Mouse (Mus musculus) liver, embryonic 15.5 days (tissue): ENCODE measurements at regions not wholly inside any gene's neighbourhood (a gene's known extent, or its start where the extent isn't known, plus 50 kb on each side); places are given as distances from the start of the nearest gene placed in this dataset.

ENCODE experiments used
- ATAC-seq: fragments of 200-750 bp; cut with Nextera tagmentation; 2 replicates; pipeline ENCODE4 v1.8.0; 2017; ENCODE audit warnings: moderate number of reproducible peaks, mild to moderate bottlenecking, moderate library complexity; ENCODE audit not compliant: insufficient read depth
- H3K27ac ChIP-seq: fragments of 300-500 bp; sonication (generic); replicated peaks from 2 replicates; pipeline ENCODE4 v1.5.1; 2015; ENCODE audit warnings: mild to moderate bottlenecking, inconsistent platforms
- H3K27me3 ChIP-seq: fragments of 300-500 bp; sonication (generic); 2 replicates; pipeline ENCODE4 v1.6.1; 2015; ENCODE audit warnings: mild to moderate bottlenecking, inconsistent platforms
- H3K36me3 ChIP-seq: fragments of 300-500 bp; sonication (generic); replicated peaks from 2 replicates; pipeline ENCODE4 v1.6.1; 2015; ENCODE audit warnings: moderate library complexity, mild to moderate bottlenecking, inconsistent platforms
- H3K4me1 ChIP-seq: fragments of 300-500 bp; sonication (generic); replicated peaks from 2 replicates; pipeline ENCODE4 v1.6.1; 2015; ENCODE audit warnings: inconsistent platforms
- H3K4me2 ChIP-seq: fragments of 300-500 bp; sonication (generic); 2 replicates; pipeline ENCODE4 v1.6.1; 2015; ENCODE audit warnings: moderate library complexity, mild to moderate bottlenecking, inconsistent platforms
- H3K4me3 ChIP-seq: fragments of 300-500 bp; sonication (generic); replicated peaks from 2 replicates; pipeline ENCODE4 v1.5.1; 2015; ENCODE audit warnings: mild to moderate bottlenecking, inconsistent platforms
- H3K9ac ChIP-seq: fragments of 300-500 bp; sonication (generic); 2 replicates; pipeline ENCODE4 v1.6.1; 2015; ENCODE audit warnings: moderate library complexity, mild to moderate bottlenecking, inconsistent platforms
- H3K9me3 ChIP-seq: fragments of 300-500 bp; sonication (generic); replicated peaks from 2 replicates; pipeline ENCODE4 v1.6.1; 2016; ENCODE audit warnings: inconsistent platforms
- WGBS: fragments of 180-500 bp; shearing (Covaris S2); methylation state at CpG from one replicate; pipeline ENCODE4 v1.1.7; 2015; ENCODE audit warnings: mixed read lengths; ENCODE audit not compliant: insufficient replicate concordance; 5-methylcytosine and 5-hydroxymethylcytosine counted together

DNA sequence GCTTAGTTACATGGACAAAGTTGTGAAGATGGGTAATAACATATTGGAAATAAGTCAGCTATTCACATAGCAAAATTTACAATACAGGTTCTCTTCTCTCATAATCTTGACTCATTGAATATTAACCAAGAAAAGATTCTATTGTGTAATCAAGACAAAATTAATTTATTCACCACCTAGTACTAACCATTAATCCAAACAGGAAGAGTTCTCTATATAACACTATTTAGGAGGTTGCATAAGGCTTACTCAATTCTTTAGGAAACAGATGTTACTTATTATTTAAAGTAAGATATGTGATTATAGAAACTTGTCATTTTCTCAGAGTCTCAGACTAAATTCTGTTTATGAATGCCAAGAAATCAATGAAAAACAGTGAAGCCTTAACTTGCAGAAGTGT, 600.4 kb upstream of the Tusc1 start:
- H3K27me3 ChIP-seq = no peaks in the 10 kb centered on the region
- H3K36me3 ChIP-seq = no peaks in the 10 kb centered on the region
- no peak overlapping the region for H3K4me2 ChIP-seq
- H3K9ac ChIP-seq = no peak overlapping the region
- H3K4me1 ChIP-seq = no peaks in the 10 kb centered on the region
- no peak overlapping the region for H3K4me3 ChIP-seq
- H3K27ac ChIP-seq = no peak overlapping the region
- no peak for ATAC-seq
- no peaks in the 10 kb centered on the region for H3K9me3 ChIP-seq

DNA sequence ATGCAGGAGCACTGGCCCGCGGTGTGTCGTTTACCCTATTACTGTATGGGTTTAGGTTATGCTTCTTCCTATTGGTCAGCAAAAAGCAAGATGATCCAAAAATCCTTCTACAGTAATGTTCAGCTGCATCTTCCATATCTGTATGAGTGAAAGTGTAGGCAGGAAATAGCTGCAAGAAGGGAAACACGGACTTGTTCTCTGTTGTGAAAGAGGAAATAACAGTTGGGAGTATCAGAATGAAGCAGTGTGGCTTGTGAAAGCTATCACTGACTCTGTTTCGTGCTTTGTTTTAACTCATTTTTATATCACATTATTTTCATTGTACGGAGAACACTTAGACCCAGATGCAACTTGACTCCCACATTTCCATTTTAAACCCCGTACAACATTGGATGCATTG, 591.8 kb upstream of the Tusc1 start:
- Histone ChIP-seq H3K4me2 (no peak overlapping the region), H3K4me3 (no peak overlapping the region), H3K36me3 (no peaks in the 10 kb centered on the region), H3K9ac (no peak overlapping the region), H3K4me1 (no peaks in the 10 kb centered on the region), H3K27me3 (no peaks in the 10 kb centered on the region), H3K27ac (no peak overlapping the region), H3K9me3 (no peaks in the 10 kb centered on the region)
- no peak for ATAC-seq
- 66% methylated on average over 7 of the region's 7 CpGs for WGBS

DNA sequence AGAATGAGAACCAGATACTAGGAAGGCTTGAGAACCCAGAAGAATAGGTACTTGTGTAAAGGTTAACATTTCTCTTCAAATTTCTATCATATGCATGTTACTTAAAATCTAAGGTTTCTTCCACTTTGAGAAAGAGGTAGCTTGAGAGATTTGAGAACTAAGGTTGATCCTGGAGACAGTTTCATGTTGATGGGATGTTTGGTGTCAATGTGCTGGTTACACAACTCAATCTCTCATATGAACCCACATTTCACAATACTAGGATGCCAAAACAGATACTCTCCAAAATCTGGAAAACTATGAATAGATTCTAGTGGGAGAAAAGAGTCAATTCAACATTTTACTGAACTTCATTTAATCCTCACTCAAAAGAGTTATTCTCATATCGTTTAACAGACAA, 589.1 kb upstream of the Tusc1 start:
- 46% methylated on average over 1 of the region's 1 CpGs for WGBS
- Histone ChIP-seq H3K36me3 (no peaks in the 10 kb centered on the region), H3K4me2 (no peak overlapping the region), H3K9me3 (no peaks in the 10 kb centered on the region), H3K9ac (no peak overlapping the region), H3K4me3 (no peak overlapping the region), H3K27ac (no peak overlapping the region), H3K4me1 (no peaks in the 10 kb centered on the region), H3K27me3 (no peaks in the 10 kb centered on the region)
- no peak for ATAC-seq

DNA sequence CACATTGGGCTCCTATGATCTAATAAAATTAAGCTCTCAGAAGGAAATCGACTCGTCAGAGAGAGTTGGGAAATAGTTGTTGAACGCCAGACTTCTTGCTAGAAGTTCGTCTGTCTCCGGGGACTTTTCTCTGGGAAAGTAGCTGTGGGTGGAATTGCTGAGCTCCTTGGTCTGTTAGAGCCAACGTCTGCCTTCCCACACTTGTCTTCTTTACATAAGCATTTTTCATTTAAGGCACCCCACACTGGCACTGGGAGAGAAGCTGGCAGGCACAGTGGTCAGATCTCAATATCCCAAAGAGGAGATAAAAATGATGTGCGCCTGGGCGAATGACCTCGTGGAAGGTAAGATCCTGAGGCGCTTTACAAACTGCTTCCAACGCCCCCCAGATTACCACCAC, 551.3 kb upstream of the Tusc1 start:
- Histone ChIP-seq H3K9me3 (no peaks in the 10 kb centered on the region), H3K4me3 (no peak overlapping the region), H3K27ac (no peak overlapping the region), H3K9ac (no peak overlapping the region), H3K36me3 (no peaks in the 10 kb centered on the region), H3K27me3 (no peaks in the 10 kb centered on the region), H3K4me1 (no peaks in the 10 kb centered on the region), H3K4me2 (no peak overlapping the region)
- ATAC-seq = no peak
- WGBS = 66% methylated on average over 11 of the region's 11 CpGs

DNA sequence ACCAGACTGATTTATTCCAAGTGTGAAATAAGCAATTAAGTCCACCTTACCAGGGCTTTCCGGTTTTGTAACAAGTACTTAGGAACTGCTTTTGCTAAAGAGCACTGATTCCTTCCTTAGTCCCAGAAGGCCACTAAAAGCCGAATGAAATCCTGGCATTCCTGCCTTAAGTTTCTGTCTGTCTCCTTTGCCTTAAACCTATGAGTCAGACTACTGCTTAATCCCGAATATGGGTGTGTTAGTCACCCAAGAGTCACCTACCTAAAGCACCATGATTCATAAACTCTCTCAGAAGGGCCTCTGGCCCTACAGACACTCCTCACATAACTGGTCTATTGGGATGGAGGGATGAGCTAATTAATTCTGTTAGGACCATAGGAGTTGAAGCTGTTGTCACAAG, 546.0 kb upstream of the Tusc1 start:
- no peak overlapping the region for H3K9ac ChIP-seq

DNA sequence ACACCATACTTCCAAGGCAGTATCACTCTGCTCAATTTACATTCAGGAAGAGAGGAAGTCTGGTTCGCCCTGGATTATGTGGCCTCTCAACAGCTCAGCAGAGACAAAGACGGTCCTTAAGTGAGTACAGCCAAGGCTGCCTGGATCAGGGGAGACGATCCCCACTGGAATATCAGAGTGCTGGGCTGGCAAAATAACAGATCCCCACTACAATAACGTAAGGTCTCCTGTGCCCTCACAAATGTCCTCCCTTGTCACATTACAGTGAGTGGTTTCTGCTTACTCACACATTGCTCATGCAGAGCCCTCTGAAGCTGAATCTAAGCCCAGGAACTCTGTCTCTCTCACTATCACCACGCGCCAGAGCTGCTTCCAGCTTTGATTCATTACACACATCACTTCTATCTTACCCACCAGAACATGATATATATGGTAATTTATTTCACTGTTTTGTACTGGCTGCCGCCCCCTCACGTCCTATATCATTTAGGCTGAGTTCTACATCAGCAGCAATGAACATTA, 544.1 kb upstream of the Tusc1 start:
- H3K27ac ChIP-seq = no peak overlapping the region
- H3K9me3 ChIP-seq = no peaks in the 10 kb centered on the region
- H3K9ac ChIP-seq = no peak overlapping the region
- WGBS = 52% methylated on average over 8 of the region's 8 CpGs
- no peak overlapping the region for H3K4me2 ChIP-seq
- no peak overlapping the region for H3K4me3 ChIP-seq
- H3K27me3 ChIP-seq = no peaks in the 10 kb centered on the region
- ATAC-seq = no peak
- no peaks in the 10 kb centered on the region for H3K36me3 ChIP-seq
- no peaks in the 10 kb centered on the region for H3K4me1 ChIP-seq

More for the DNA sequence above, 546.0 kb upstream of the Tusc1 start:
- Histone ChIP-seq H3K4me3 (no peak overlapping the region), H3K4me2 (no peak overlapping the region), H3K4me1 (no peaks in the 10 kb centered on the region), H3K9me3 (no peaks in the 10 kb centered on the region), H3K36me3 (no peaks in the 10 kb centered on the region), H3K27me3 (no peaks in the 10 kb centered on the region), H3K27ac (no peak overlapping the region)
- no peak for ATAC-seq
- WGBS = 43% methylated on average over 3 of the region's 3 CpGs

DNA sequence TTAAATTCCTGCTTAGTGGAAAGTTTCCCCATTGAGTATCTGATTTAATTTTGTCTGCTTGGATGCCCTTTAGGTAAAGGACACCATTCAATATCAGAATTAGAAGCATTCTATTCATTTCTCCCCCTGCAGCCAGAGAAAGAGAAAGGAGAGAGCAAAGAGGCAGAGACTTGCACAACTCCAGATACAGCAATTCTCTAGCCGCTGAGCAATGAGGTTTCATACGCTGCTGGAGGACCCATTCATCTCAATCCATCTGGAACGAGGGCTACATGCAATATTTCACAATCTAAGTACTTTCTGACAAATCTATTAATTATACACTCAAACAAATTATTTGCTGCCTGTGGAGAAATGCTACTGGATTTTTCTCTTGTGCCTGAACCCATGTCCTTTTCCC, 538.0 kb upstream of the Tusc1 start:
- no peaks in the 10 kb centered on the region for H3K36me3 ChIP-seq
- H3K4me2 ChIP-seq = no peak overlapping the region
- WGBS = 64% methylated on average over 3 of the region's 3 CpGs
- H3K9ac ChIP-seq = no peak overlapping the region
- H3K4me3 ChIP-seq = no peak overlapping the region
- no peak overlapping the region for H3K27ac ChIP-seq
- no peak for ATAC-seq
- no peaks in the 10 kb centered on the region for H3K27me3 ChIP-seq
- H3K9me3 ChIP-seq = no peaks in the 10 kb centered on the region
- H3K4me1 ChIP-seq = no peaks in the 10 kb centered on the region

DNA sequence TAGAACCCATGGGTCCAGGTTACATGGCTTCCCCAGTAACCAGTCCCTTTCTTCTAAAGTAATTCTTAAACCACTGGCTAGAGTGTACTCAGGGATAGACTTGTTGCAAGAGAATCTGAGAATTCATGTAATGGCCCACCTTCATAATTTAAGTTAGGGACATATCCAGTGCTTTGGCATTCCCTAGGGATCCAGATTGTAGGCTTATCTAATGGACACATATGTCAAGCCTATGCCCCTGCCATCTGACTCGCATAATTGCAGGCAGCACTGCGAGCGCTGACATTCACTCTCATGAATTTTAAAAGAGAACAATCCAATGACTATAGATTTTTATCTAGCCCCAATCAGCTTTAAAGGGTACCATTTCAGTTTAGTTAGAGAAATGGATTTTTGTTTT, 518.1 kb upstream of the Tusc1 start:
- 75% methylated on average over 3 of the region's 3 CpGs for WGBS
- no peaks in the 10 kb centered on the region for H3K27me3 ChIP-seq

DNA sequence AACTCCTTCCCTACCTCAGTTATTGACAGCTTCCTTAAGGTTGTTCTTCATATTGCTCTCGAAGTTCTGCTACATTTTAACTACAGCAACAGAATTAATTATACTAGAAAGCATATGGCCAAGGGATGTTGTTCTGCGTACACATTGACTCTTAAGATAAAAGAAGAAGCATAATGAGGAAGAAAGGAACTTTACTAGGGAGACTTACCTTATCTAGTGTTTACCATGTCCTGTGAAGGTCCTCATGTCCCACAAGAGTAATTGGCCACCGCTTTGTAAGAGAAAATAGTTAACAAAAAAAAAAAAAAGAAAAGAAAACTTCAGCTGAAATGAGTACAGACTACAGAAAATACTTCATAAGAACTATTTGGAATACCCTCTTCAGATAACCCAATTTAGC, 513.9 kb upstream of the Tusc1 start:
- H3K4me3 ChIP-seq = no peak overlapping the region
- H3K9me3 ChIP-seq = no peaks in the 10 kb centered on the region
- H3K9ac ChIP-seq = no peak overlapping the region
- no peaks in the 10 kb centered on the region for H3K27me3 ChIP-seq
- no peaks in the 10 kb centered on the region for H3K36me3 ChIP-seq
- 24% methylated on average over 3 of the region's 3 CpGs for WGBS
- ATAC-seq = no peak
- H3K4me2 ChIP-seq = no peak overlapping the region
- H3K4me1 ChIP-seq = no peaks in the 10 kb centered on the region
- H3K27ac ChIP-seq = no peak overlapping the region

More for the DNA sequence above, 518.1 kb upstream of the Tusc1 start:
- no peak for ATAC-seq
- Histone ChIP-seq H3K4me3 (no peak overlapping the region), H3K36me3 (no peaks in the 10 kb centered on the region), H3K4me1 (no peaks in the 10 kb centered on the region), H3K9me3 (no peaks in the 10 kb centered on the region), H3K27ac (no peak overlapping the region), H3K4me2 (no peak overlapping the region), H3K9ac (no peak overlapping the region)

DNA sequence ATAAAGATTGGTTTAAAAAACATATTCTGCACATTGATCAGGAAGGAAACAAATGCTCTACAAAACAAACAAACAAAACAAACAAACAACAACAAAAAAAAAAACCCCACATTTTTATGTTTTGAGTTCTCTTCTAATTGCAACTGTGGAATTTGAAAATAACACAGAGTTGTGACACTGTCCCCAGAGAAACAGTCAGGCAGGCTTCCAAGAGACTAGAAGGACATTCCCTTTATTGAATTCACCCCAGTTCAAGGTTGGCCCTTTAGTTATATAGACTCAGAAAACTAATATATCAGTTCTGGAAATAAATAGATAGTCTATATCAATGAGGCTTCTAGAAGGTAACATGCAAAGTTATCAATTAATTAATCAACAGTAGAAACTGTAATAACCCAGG, 495.4 kb upstream of the Tusc1 start:
- Histone ChIP-seq H3K9ac (no peak overlapping the region), H3K27me3 (no peaks in the 10 kb centered on the region)
- no peak for ATAC-seq

DNA sequence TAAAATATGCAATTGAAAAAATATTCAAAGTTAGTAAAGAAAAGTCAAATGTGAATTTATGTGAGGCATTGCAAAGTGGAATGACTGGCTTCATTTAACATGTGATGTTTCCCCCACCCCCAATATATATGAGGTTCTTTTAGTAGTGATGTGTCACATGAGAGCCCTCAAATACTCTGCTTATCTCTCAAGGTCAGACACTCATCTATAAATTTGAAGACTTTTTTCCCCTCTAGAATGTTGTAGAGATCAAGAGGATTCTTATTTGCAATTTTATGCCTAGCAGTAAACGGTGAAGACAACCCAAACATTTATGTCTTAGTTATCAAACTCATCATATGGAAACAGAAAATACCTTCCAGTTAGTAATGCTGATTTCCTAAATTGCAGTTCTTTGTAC, 457.8 kb upstream of the Tusc1 start:
- no peaks in the 10 kb centered on the region for H3K4me1 ChIP-seq
- no peaks in the 10 kb centered on the region for H3K27me3 ChIP-seq
- 49% methylated on average over 1 of the region's 1 CpGs for WGBS
- ATAC-seq = no peak
- no peaks in the 10 kb centered on the region for H3K9me3 ChIP-seq
- no peaks in the 10 kb centered on the region for H3K36me3 ChIP-seq
- no peak overlapping the region for H3K4me3 ChIP-seq
- H3K27ac ChIP-seq = no peak overlapping the region
- no peak overlapping the region for H3K9ac ChIP-seq
- no peak overlapping the region for H3K4me2 ChIP-seq

More for the DNA sequence above, 495.4 kb upstream of the Tusc1 start:
- Histone ChIP-seq H3K4me2 (no peak overlapping the region), H3K4me1 (no peaks in the 10 kb centered on the region), H3K4me3 (no peak overlapping the region), H3K36me3 (no peaks in the 10 kb centered on the region), H3K9me3 (no peaks in the 10 kb centered on the region), H3K27ac (no peak overlapping the region)

DNA sequence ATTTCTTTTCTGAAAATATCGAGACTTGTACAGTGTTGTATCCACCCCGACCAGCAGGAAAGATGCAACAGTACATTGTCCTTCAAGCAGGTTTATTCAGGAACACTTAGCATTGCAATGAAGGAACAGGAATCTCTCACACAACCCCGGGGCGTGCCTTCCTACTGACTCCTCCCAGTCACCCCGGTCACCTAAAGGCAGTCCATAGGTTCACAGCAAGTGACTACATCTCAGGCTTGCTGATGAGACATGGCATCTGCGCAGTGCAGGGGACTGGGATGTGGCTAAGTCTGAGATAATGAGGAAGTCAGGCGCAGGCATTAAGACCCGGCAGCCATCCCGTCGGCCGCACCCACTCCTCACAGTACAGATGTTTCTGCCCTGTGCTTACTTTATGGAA, 454.8 kb upstream of the Tusc1 start:
- Histone ChIP-seq H3K27me3 (no peaks in the 10 kb centered on the region), H3K4me2 (no peak overlapping the region), H3K4me1 (no peaks in the 10 kb centered on the region), H3K9me3 (no peaks in the 10 kb centered on the region), H3K36me3 (no peaks in the 10 kb centered on the region), H3K4me3 (no peak overlapping the region), H3K27ac (no peak overlapping the region), H3K9ac (no peak overlapping the region)
- ATAC-seq = no peak
- WGBS = 62% methylated on average over 11 of the region's 11 CpGs
